Mouse (Mus musculus) MEL (cell line): ENCODE measurements at regions not wholly inside any gene's neighbourhood (a gene's known extent, or its start where the extent isn't known, plus 50 kb on each side); places are given as distances from the start of the nearest gene placed in this dataset.
A peak's percentile ranks its signal among the peaks of the same experiment; 100 is the strongest.

ENCODE experiments used
- DNase-seq: peaks from one replicate; pipeline ENCODE4 v3.0.0; 2011; ENCODE audit warnings: low read depth, low spot score
- H3K27ac ChIP-seq: 2 replicates; pipeline ENCODE4 v1.5.1; 2012; ENCODE audit warnings: low read depth, mild to moderate bottlenecking, control low read depth, low read length, moderate library complexity; ENCODE audit not compliant: control insufficient read depth
- H3K27me3 ChIP-seq, 2 experiments: fragments of 150-350 bp in 1 of 2; sonication (generic) in 1 of 2; 2 replicates each; pipeline ENCODE4 v1.6.1; 2012; ENCODE audit warnings: low read length in 2 of 2, mild to moderate bottlenecking in 2 of 2, improper control_type of control experiment in 1 of 2, moderate library complexity in 1 of 2; ENCODE audit not compliant: insufficient read depth in 2 of 2, control insufficient read depth in 1 of 2
- H3K36me3 ChIP-seq, 2 experiments: 2 replicates each; pipeline ENCODE4 v1.6.1; 2012 to 2014; ENCODE audit warnings: low read length in 2 of 2, improper control_type of control experiment in 1 of 2, inconsistent platforms in 1 of 2, mild to moderate bottlenecking in 1 of 2; ENCODE audit not compliant: insufficient read depth in 2 of 2, control insufficient read depth in 1 of 2
- H3K4me1 ChIP-seq, 2 experiments: fragments of 150-350 bp in 1 of 2; sonication (generic) in 1 of 2; 2 replicates each; pipeline ENCODE4 v1.6.1; 2012; ENCODE audit warnings: low read length in 2 of 2, improper control_type of control experiment in 1 of 2, mild to moderate bottlenecking in 1 of 2; ENCODE audit not compliant: insufficient read depth in 2 of 2, control insufficient read depth in 1 of 2
- H3K4me3 ChIP-seq, 2 experiments: fragments of 150-350 bp in 1 of 2; sonication (generic) in 1 of 2; 2 replicates each; pipeline ENCODE4 v1.5.1; 2012; ENCODE audit warnings: low read depth in 2 of 2, low read length in 2 of 2, mild to moderate bottlenecking in 2 of 2, moderate library complexity in 2 of 2, control low read depth in 1 of 2, improper control_type of control experiment in 1 of 2; ENCODE audit not compliant: control insufficient read depth in 1 of 2, insufficient read depth in 1 of 2
- H3K79me2 ChIP-seq: 2 replicates; pipeline ENCODE4 v1.6.1; 2012; ENCODE audit warnings: mild to moderate bottlenecking, low read length, moderate library complexity; ENCODE audit not compliant: control insufficient read depth, poor library complexity, insufficient read depth
- H3K9ac ChIP-seq: 2 replicates; pipeline ENCODE4 v1.6.1; 2012; ENCODE audit warnings: low read depth, mild to moderate bottlenecking, control low read depth, low read length, moderate library complexity; ENCODE audit not compliant: control insufficient read depth, poor library complexity, severe bottlenecking
- H3K9me3 ChIP-seq: fragments of 150-350 bp; sonication (generic); replicated peaks from 2 replicates; pipeline ENCODE4 v1.6.1; 2012; ENCODE audit warnings: mild to moderate bottlenecking, low read length, improper control_type of control experiment, moderate library complexity; ENCODE audit not compliant: insufficient read depth
- CTCF ChIP-seq, 3 experiments: IDR thresholded peaks in 2 of 3; conservative IDR thresholded peaks in 1 of 3; 2 replicates each; pipeline ENCODE4 v1.5.1; 2011 to 2012; ENCODE audit warnings: low read length in 3 of 3, low read depth in 2 of 3, mild to moderate bottlenecking in 2 of 3, improper control_type of control experiment in 1 of 3, inconsistent platforms in 1 of 3, mixed read lengths in 1 of 3, moderate library complexity in 1 of 3; ENCODE audit not compliant: control insufficient read depth in 1 of 3, insufficient read depth in 1 of 3, poor library complexity in 1 of 3, severe bottlenecking in 1 of 3
- ELF1 ChIP-seq: IDR thresholded peaks from 2 replicates; pipeline ENCODE4 v1.6.1; 2014; ENCODE audit warnings: low read depth, mild to moderate bottlenecking, inconsistent platforms, low read length, improper control_type of control experiment, moderate library complexity
- EP300 ChIP-seq, 2 experiments: IDR thresholded peaks; 2 replicates each; pipeline ENCODE4 v1.6.1; 2011; ENCODE audit warnings: improper control_type of control experiment in 2 of 2, low read length in 2 of 2, low read depth in 1 of 2, mild to moderate bottlenecking in 1 of 2
- GABPA ChIP-seq: IDR thresholded peaks from 2 replicates; pipeline ENCODE4 v1.6.1; 2012; ENCODE audit warnings: low read depth, mild to moderate bottlenecking, inconsistent platforms, low read length, improper control_type of control experiment, moderate library complexity
- GATA1 ChIP-seq: IDR thresholded peaks from 2 replicates; pipeline ENCODE4 v1.6.1; 2011; ENCODE audit warnings: low read depth, low read length, improper control_type of control experiment
- HCFC1 ChIP-seq: IDR thresholded peaks from 2 replicates; pipeline ENCODE4 v1.6.1; 2012; ENCODE audit warnings: low read depth, mild to moderate bottlenecking, inconsistent platforms, low read length, improper control_type of control experiment, moderate library complexity
- JUND ChIP-seq: IDR thresholded peaks from 2 replicates; pipeline ENCODE4 v1.6.1; 2011; ENCODE audit warnings: low read depth, mild to moderate bottlenecking, improper control_type of control experiment, low read length
- KAT2A ChIP-seq: conservative IDR thresholded peaks from 2 replicates; pipeline ENCODE4 v1.6.1; 2012; ENCODE audit warnings: low read depth, low read length, improper control_type of control experiment, inconsistent platforms
- MAFK ChIP-seq: IDR thresholded peaks from 2 replicates; pipeline ENCODE4 v1.6.1; 2011; ENCODE audit warnings: low read depth, mild to moderate bottlenecking, low read length, improper control_type of control experiment, borderline replicate concordance
- MAX ChIP-seq: IDR thresholded peaks from 2 replicates; pipeline ENCODE4 v1.6.1; 2011; ENCODE audit warnings: low read length, improper control_type of control experiment
- MAZ ChIP-seq: IDR thresholded peaks from 2 replicates; pipeline ENCODE4 v1.6.1; 2012; ENCODE audit warnings: low read depth, mild to moderate bottlenecking, inconsistent platforms, low read length, improper control_type of control experiment
- MXI1 ChIP-seq: IDR thresholded peaks from 2 replicates; pipeline ENCODE4 v1.6.1; 2011; ENCODE audit warnings: mild to moderate bottlenecking, low read depth, low read length, improper control_type of control experiment
- MYB ChIP-seq: IDR thresholded peaks from 2 replicates; pipeline ENCODE4 v1.6.1; 2011; ENCODE audit warnings: mild to moderate bottlenecking, low read depth, low read length, improper control_type of control experiment
- MYC ChIP-seq: IDR thresholded peaks from 2 replicates; pipeline ENCODE4 v1.6.1; 2011; ENCODE audit warnings: low read depth, mild to moderate bottlenecking, low read length, improper control_type of control experiment, moderate library complexity
- NELFE ChIP-seq: IDR thresholded peaks from 2 replicates; pipeline ENCODE4 v1.6.1; 2011; ENCODE audit warnings: low read depth, low read length, improper control_type of control experiment
- POLR2A ChIP-seq, 2 experiments: IDR thresholded peaks; 2 replicates each; pipeline ENCODE4 v1.6.1; 2011 to 2012; ENCODE audit warnings: low read length in 2 of 2, mild to moderate bottlenecking in 2 of 2, control low read depth in 1 of 2, improper control_type of control experiment in 1 of 2, low read depth in 1 of 2, moderate library complexity in 1 of 2; ENCODE audit not compliant: control insufficient read depth in 1 of 2, insufficient read depth in 1 of 2, poor library complexity in 1 of 2
- POLR2AphosphoS2 ChIP-seq: IDR thresholded peaks from 2 replicates; pipeline ENCODE4 v1.6.1; 2011; ENCODE audit warnings: low read length, improper control_type of control experiment
- POLR2AphosphoS5 ChIP-seq: IDR thresholded peaks from 2 replicates; pipeline ENCODE4 v1.6.1; 2012; ENCODE audit warnings: low read depth, borderline replicate concordance, mild to moderate bottlenecking, inconsistent platforms, low read length, moderate library complexity, mixed read lengths
- SIN3A ChIP-seq: IDR thresholded peaks from 2 replicates; pipeline ENCODE4 v1.6.1; 2012; ENCODE audit warnings: low read length, improper control_type of control experiment, inconsistent platforms
- TAL1 ChIP-seq: IDR thresholded peaks from 2 replicates; pipeline ENCODE4 v1.6.1; 2012; ENCODE audit warnings: mild to moderate bottlenecking, inconsistent platforms, low read length, moderate library complexity, mixed read lengths
- TBP ChIP-seq: IDR thresholded peaks from 2 replicates; pipeline ENCODE4 v1.8.0; 2011; ENCODE audit warnings: low read depth, low read length, improper control_type of control experiment
- UBTF ChIP-seq: IDR thresholded peaks from 2 replicates; pipeline ENCODE4 v1.6.1; 2012; ENCODE audit warnings: low read depth, mild to moderate bottlenecking, inconsistent platforms, low read length, improper control_type of control experiment, moderate library complexity, borderline replicate concordance; ENCODE audit not compliant: insufficient read depth
- USF1 ChIP-seq: IDR thresholded peaks from 2 replicates; pipeline ENCODE4 v1.6.1; 2014; ENCODE audit warnings: low read depth, mild to moderate bottlenecking, inconsistent platforms, low read length, improper control_type of control experiment, moderate library complexity
- USF2 ChIP-seq, 2 experiments: IDR thresholded peaks; 2 replicates each; pipeline ENCODE4 v1.6.1; 2011 to 2012; ENCODE audit warnings: improper control_type of control experiment in 2 of 2, low read length in 2 of 2, borderline replicate concordance in 1 of 2, inconsistent platforms in 1 of 2, low read depth in 1 of 2, mild to moderate bottlenecking in 1 of 2; ENCODE audit not compliant: insufficient read depth in 1 of 2
- ZC3H11A ChIP-seq: IDR thresholded peaks from 2 replicates; pipeline ENCODE4 v1.6.1; 2012; ENCODE audit warnings: low read depth, mild to moderate bottlenecking, inconsistent platforms, low read length, improper control_type of control experiment
- ZKSCAN1 ChIP-seq: IDR thresholded peaks from 2 replicates; pipeline ENCODE4 v1.6.1; 2012; ENCODE audit warnings: low read depth, mild to moderate bottlenecking, inconsistent platforms, low read length, improper control_type of control experiment, moderate library complexity
- ZNF384 ChIP-seq: IDR thresholded peaks from 2 replicates; pipeline ENCODE4 v1.6.1; 2012; ENCODE audit warnings: low read depth, mild to moderate bottlenecking, inconsistent platforms, low read length, improper control_type of control experiment

DNA sequence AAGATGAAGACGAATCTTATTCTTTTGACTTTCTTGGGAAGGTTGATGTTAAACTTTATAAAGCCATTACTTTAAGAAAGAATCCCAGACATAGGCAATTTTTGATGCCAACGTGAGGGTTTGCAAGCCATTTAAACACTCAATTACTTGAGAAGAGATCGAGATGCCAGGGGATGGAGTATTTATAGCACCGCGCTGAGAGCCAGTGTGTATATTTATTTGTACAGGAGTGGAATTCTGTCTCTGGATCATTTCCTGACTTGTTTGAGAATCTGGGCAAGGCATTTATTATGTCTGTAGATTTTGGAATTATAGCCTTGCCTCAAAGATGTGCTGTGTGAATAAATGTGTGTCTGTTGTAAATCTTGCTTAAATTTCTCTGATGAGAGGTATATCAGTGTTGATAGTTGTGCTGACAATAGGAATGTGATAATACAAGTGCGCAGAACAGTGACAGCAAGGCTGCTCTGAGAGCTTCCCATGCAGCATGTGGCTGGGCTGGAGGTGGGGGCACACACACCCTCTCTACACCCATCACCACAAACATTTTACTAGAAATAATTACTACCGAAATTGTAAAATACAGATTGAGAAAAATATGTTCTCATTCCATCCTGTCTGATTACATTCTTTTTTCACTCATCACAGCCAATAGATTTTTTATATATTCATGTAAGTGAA, 58.6 kb upstream of the Eif4g2 start (continued):
- no peak for TF ChIP-seq EP300 (IDR thresholded peaks at IDR 0.05; ENCODE audit: low read depth in 1 of 2, low read length in 2 of 2)

DNA sequence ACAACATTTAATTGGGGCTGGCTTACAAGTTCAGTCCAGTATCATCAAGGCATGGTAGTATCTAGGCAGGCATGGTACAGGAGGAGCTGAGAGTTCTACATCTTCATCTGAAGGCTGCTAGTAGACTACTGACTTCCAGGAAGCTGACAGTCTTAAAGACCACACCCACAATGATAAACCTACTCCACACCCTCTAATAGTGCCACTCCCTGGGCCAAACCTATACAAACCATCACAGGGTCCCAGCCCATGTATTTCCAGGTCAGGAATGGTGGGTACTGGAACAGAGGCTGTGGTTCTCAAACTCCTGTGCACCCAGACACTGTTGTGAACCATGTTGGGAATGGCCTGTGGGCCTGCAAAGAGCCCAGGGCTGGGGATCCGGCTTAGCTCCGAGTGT, 55.2 kb upstream of the Eif4g2 start:
- TF ChIP-seq ZKSCAN1 = no peak
- 0 out of 2 replicates have a peak, but pooled peaks have one; percentile 18 for TF ChIP-seq TBP
- 0 out of 4 replicates have a peak, but pooled peaks of 1 of the 2 experiments have one; percentile 37 for TF ChIP-seq POLR2A (IDR thresholded peaks at IDR 0.05; ENCODE audit: control insufficient read depth in 1 of 2, insufficient read depth in 1 of 2, low read depth in 1 of 2, low read length in 2 of 2, poor library complexity in 1 of 2)
- 0 out of 2 replicates have a peak, but pooled peaks have one; percentile 14 for TF ChIP-seq SIN3A
- no peak for TF ChIP-seq HCFC1
- peaks cover 17 to 30% of the 10 kb centered on the region in 2 experiments for H3K4me1 ChIP-seq
- no peak overlapping the region for H3K9ac ChIP-seq
- no peaks in the 10 kb centered on the region for H3K27me3 ChIP-seq
- peak; percentile 55 for DNase-seq
- peak overlapping the region; percentile 11; the same call in 1 of the 2 replicates for H3K27ac ChIP-seq
- H3K9me3 ChIP-seq = no peaks in the 10 kb centered on the region
- no peaks in the 10 kb centered on the region for H3K79me2 ChIP-seq
- H3K36me3 ChIP-seq = peaks cover 0 to 25% of the 10 kb centered on the region in 2 experiments; a peak in 2 of 4 replicates
- H3K4me3 ChIP-seq = no peak overlapping the region

DNA sequence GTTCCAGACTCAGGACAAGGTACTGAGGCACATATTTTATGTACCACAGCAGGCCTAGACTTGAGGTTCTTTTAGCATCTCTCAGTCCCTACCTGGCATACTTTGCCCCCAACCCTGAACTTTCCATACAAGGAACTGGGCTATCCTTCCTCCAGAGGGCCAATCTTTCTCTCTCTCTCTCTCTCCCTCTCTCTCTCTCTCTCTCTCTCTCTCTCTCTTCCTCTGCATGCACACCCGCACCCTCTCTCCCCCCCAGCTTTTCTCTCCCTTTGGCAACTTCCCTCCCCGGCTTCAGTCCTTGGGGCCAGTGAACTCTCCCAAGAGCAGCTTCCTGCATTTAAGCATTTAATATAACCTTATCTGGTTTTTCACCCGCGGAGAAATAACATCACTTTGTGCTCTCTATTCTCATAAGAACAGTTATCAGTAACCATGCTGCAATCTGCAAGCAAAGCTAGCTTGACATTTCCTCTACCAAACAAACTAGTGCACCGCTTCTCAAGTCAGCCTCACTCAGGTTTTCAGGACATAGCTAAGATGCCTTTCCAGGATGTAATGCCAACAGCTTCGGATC, 53.3 kb upstream of the Eif4g2 start:
- Histone ChIP-seq H3K27ac (peak overlapping the region; percentile 53), H3K79me2 (no peaks in the 10 kb centered on the region), H3K4me3 (no peak overlapping the region), H3K4me1 (peaks cover 17 to 30% of the 10 kb centered on the region in 2 experiments), H3K36me3 (peaks cover 0 to 25% of the 10 kb centered on the region in 2 experiments; a peak in 2 of 4 replicates), H3K9me3 (no peaks in the 10 kb centered on the region), H3K9ac (peak overlapping the region; percentile 14; the same call in 1 of the 2 replicates), H3K27me3 (no peaks in the 10 kb centered on the region)
- peak; percentile 76 for DNase-seq
- TF ChIP-seq MYB (no peak), EP300 (IDR thresholded peaks at IDR 0.05; ENCODE audit: low read depth in 1 of 2, low read length in 2 of 2) (peak; percentile 37 to 63; a peak in 3 of 4 replicates), ELF1 (no peak), MYC (no peak), JUND (peak; percentile 97), MAZ (no peak), NELFE (no peak), KAT2A (no peak), UBTF (no peak), USF2 (IDR thresholded peaks at IDR 0.05; ENCODE audit: borderline replicate concordance in 1 of 2, insufficient read depth in 1 of 2, low read depth in 1 of 2, low read length in 2 of 2) (no peak), MAFK (no peak), GATA1 (peak; percentile 83), MAX (no peak), POLR2AphosphoS2 (no peak), USF1 (no peak), POLR2A (IDR thresholded peaks at IDR 0.05; ENCODE audit: control insufficient read depth in 1 of 2, insufficient read depth in 1 of 2, low read depth in 1 of 2, low read length in 2 of 2, poor library complexity in 1 of 2) (no peak), ZKSCAN1 (no peak), GABPA (no peak), ZNF384 (no peak), CTCF (IDR thresholded peaks at IDR 0.05 in 2 of 3, conservative IDR thresholded peaks at IDR 0.05 in 1 of 3; ENCODE audit: control insufficient read depth in 1 of 3, insufficient read depth in 1 of 3, low read depth in 2 of 3, low read length in 3 of 3, poor library complexity in 1 of 3, severe bottlenecking in 1 of 3) (no peak), ZC3H11A (no peak), SIN3A (peak; percentile 51; the same call in 1 of the 2 replicates), POLR2AphosphoS5 (no peak), TAL1 (no peak), MXI1 (peak; percentile 64; the same call in 1 of the 2 replicates)
